Mouse (Mus musculus) brown adipose tissue, adult 24 weeks (tissue): ENCODE measurements at regions not wholly inside any gene's neighbourhood (a gene's known extent, or its start where the extent isn't known, plus 50 kb on each side); places are given as distances from the start of the nearest gene placed in this dataset.

ENCODE experiments used
- H3K27ac ChIP-seq: fragments of 200-500 bp; replicated peaks from 2 replicates; pipeline ENCODE4 v1.5.1; 2012; ENCODE audit warnings: low read depth, mild to moderate bottlenecking, low read length
- H3K4me1 ChIP-seq: fragments of 200-500 bp; 2 replicates; pipeline ENCODE4 v1.6.1; 2012; ENCODE audit warnings: low read length, mixed read lengths; ENCODE audit not compliant: control insufficient read depth, insufficient read depth, insufficient read length
- H3K4me3 ChIP-seq: fragments of 200-500 bp; 2 replicates; pipeline ENCODE4 v1.5.1; 2012; ENCODE audit warnings: low read depth, mild to moderate bottlenecking, low read length, moderate library complexity; ENCODE audit not compliant: insufficient read depth

GRCm38 (mm10) chr13:71064590-71065307 lies 223.1 kb upstream of the Adamts16 start:
- H3K4me3 ChIP-seq: no peak overlapping the region

GRCm38 (mm10) chr13:71053361-71054264 lies 212.0 kb upstream of the Adamts16 start:
- H3K4me3 ChIP-seq: no peak overlapping the region
- no peak overlapping the region for H3K27ac ChIP-seq
- no peaks in the 10 kb centered on the region for H3K4me1 ChIP-seq

More at GRCm38 (mm10) chr13:71064590-71065307, 223.1 kb upstream of the Adamts16 start:
- Histone ChIP-seq H3K4me1 (no peaks in the 10 kb centered on the region), H3K27ac (no peak overlapping the region)

DNA sequence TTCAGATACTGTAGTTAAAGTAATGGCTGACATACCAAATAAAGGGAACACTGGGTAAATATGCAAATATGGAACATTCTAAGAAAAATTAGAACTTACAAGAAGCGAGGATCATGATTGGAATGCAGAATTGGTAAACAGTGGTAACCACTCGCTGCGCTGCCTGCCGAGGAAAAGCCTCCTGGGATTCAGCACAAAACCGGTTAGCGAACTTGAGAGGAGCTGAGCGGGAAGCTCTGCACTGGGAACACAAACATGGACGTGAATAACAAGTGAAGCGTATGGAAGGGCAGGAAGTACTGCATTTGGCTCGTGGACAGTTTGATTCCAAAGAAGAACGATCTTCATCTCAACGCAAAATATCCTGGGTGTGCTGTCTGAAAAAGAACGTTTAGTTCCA lies 209.0 kb upstream of the Adamts16 start:
- Histone ChIP-seq H3K4me3 (no peak overlapping the region), H3K4me1 (no peaks in the 10 kb centered on the region)

DNA sequence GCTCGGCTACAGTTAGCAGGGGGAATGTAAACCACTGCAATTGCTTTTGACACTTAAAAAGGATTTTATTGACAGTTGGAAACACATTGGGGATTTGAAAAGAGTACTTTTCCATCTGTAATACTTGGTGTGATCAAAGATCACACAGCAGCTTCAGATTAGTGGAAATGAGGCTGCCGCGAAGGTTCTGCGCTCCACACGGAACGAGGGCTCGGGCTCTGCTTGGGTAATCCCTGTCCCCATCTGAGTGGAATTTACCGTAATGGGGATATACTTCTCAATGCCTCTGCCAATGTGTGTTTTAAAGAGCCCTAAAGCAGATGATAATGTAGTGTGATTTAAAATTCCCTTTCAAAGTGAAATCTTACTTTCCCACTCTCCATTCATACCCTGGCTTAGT lies 194.4 kb upstream of the Adamts16 start:
- Histone ChIP-seq H3K4me1 (no peaks in the 10 kb centered on the region), H3K4me3 (no peak overlapping the region), H3K27ac (no peak overlapping the region)

More for the DNA sequence above, 209.0 kb upstream of the Adamts16 start:
- H3K27ac ChIP-seq: no peak overlapping the region

DNA sequence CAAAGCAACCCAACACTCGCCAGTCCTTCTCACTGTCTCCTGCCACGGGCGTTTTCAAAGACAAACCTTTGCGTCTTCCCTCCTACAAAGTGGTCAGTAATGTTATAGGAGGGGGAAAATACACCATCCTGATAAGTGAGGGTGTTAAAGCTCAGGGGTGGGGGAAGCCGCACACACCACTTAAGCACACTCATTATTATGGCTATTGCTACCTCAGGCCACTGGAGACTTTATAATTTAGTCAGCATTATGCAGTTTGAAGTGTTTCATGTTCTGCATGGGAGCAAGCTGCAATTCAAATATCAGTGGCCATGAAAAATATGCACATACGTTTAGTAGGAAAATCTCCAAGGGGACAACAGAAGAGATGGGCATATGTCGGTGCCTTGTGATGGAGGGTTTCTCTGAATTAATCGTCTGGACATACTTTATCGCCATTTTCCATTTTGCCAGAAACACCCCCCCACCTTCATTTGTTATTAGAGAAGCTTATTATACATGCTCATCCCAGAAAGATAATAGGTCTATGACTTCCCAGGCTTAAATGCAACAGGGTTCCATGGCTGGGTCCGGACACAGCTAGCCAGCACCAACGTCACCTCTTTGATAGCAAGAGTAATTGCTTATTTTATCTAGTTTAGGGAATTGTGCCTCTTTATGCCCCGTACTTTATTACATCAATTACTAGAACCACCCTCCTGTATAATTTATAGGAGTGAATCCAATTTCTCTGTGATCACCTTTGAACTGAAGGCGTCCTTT lies 193.5 kb upstream of the Adamts16 start:
- Histone ChIP-seq H3K4me3 (no peak overlapping the region), H3K4me1 (no peaks in the 10 kb centered on the region), H3K27ac (no peak overlapping the region)

GRCm38 (mm10) chr13:71008216-71008615 lies 166.6 kb upstream of the Adamts16 start:
- H3K27ac ChIP-seq: no peak overlapping the region
- no peak overlapping the region for H3K4me3 ChIP-seq
- no peaks in the 10 kb centered on the region for H3K4me1 ChIP-seq

DNA sequence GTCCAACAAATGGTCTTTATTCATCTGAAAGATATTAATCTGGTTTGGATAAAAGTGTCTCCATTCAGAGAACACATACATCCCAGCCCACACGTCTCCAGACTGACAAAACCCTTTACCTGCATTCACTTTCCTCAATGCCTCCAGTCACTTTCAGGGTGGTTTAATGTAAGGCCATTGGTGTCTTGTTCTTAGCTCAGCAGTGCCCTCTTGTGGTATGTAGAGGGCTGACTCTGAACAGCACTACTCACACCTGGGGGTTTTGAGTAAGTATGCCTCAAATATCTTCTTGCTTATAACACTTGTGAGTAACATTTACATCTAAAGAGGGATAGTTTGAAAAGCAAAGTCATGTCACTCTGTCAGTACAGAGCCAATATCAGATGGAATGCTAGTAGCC lies 164.5 kb upstream of the Adamts16 start:
- no peaks in the 10 kb centered on the region for H3K4me1 ChIP-seq
- no peak overlapping the region for H3K27ac ChIP-seq
- no peak overlapping the region for H3K4me3 ChIP-seq

DNA sequence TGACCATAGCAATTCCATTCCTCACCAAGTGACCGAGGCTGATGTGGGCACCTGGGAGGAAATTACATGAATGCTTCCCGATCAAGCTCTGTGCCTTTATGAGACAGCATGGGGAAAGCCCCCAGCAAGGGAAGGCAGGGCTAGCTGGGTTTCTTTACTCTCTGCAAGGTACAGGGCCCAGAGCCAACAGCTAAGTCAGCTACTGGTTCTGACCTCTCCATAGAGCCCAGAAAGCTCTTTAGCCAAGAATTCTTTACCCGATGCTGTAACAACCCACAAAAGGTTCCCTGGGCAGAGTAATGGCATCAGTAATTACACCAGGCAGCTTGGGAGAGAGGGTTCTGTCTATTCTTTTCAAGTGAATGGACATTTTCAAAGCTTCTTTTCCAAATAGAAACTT lies 161.9 kb upstream of the Adamts16 start:
- Histone ChIP-seq H3K4me1 (no peaks in the 10 kb centered on the region), H3K4me3 (no peak overlapping the region), H3K27ac (no peak overlapping the region)

GRCm38 (mm10) chr13:71001278-71001677 lies 159.7 kb upstream of the Adamts16 start:
- H3K4me1 ChIP-seq: no peaks in the 10 kb centered on the region
- H3K27ac ChIP-seq: no peak overlapping the region
- no peak overlapping the region for H3K4me3 ChIP-seq

DNA sequence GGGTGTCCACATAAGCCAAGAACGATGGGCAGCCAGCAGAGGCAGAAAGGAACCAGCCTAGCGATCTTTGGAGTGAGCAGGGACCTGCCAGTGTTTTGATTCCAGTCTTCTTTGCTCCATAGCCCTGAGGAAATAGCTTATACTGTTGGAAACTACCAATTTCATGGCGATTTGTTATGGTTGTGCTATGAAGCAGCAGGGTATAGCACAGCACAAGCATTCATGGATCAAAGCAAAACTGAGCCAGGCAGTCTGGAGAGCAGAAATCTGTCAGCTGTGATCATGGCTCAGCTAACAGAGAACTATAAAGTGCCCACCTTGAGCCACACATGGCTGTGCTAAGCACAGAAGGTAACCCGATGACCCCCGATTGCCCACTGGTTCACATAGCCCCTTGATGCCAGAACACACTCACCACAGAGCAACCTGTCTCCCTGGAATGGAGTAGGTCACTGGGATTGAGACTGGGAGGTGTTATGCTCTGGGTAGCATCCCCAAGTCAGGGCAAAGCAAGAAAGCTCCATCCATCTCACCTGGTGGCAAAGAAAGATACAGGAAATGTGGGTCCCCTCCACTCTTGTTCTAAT lies 158.9 kb upstream of the Adamts16 start:
- no peaks in the 10 kb centered on the region for H3K4me1 ChIP-seq
- H3K27ac ChIP-seq: no peak overlapping the region
- H3K4me3 ChIP-seq: no peak overlapping the region

DNA sequence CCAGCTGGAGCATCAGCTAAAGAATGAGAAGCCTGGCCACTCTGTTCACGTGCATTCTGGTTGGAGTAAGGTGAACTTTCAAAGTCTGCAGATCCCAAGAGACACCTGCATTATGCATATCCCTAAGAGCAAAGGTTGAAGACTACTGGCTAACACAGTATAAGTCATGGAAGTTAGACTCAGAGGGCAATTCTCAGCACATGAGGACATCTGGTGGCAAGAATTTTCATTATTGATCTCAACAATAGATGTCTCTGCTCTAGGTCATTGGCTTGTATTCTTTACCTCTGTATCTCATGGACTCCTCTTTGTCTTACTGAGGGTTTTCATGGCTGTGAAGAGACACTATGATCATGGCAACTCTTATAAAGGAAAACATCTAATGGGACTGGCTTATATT lies 151.9 kb upstream of the Adamts16 start:
- Histone ChIP-seq H3K4me1 (no peaks in the 10 kb centered on the region), H3K27ac (no peak overlapping the region), H3K4me3 (no peak overlapping the region)

DNA sequence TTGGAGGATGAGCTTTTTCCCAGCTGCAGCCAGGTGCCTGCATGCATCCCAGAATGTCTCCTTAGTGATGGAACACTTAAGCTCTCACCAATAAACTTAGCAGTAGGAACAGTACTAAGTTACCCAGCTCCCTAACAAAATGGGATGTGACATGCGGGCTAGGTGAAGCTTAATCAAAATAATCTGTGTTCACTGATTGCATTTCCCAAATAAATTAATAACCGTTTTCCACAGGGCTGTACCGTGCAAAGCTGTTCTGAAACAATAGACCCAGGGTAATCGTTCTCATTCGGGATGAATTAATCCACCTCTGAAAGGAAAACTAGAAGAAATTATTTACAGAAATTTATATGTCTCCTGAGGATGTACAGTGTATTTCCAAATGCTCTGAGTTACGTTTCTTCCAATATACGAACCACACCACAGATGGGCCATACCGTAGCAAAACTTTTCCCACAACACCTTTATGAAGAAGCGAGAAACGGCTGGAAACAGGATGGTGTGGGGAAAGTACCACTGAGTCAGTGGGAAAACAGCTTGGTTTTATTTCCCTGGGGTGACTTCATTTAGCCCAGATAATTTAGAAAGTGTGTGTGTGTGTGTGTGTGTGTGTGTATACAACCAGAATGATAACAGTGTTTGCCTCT lies 148.5 kb upstream of the Adamts16 start:
- no peak overlapping the region for H3K27ac ChIP-seq
- H3K4me3 ChIP-seq: no peak overlapping the region

DNA sequence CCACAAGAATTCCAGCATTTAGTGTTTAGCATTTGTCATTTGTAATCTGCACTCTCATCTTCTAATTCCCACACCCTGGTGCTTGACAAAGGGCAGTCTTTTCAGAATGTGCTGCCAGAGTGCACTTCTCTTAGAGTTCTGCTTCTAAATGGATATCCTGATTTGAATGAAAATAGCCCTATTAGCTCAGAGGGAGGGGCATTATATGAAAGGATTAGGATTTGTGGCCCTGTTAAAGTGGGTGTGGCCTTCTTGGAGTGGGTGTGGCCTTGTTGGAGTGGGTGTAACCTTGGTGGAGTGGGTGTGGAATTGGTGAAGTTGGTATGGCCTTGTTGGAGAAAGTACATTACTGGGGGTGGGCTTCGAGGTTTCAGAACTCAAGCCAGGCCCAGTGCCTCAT lies 137.7 kb upstream of the Adamts16 start:
- H3K27ac ChIP-seq: no peak overlapping the region
- no peaks in the 10 kb centered on the region for H3K4me1 ChIP-seq
- H3K4me3 ChIP-seq: no peak overlapping the region

More for the DNA sequence above, 148.5 kb upstream of the Adamts16 start:
- no peaks in the 10 kb centered on the region for H3K4me1 ChIP-seq

DNA sequence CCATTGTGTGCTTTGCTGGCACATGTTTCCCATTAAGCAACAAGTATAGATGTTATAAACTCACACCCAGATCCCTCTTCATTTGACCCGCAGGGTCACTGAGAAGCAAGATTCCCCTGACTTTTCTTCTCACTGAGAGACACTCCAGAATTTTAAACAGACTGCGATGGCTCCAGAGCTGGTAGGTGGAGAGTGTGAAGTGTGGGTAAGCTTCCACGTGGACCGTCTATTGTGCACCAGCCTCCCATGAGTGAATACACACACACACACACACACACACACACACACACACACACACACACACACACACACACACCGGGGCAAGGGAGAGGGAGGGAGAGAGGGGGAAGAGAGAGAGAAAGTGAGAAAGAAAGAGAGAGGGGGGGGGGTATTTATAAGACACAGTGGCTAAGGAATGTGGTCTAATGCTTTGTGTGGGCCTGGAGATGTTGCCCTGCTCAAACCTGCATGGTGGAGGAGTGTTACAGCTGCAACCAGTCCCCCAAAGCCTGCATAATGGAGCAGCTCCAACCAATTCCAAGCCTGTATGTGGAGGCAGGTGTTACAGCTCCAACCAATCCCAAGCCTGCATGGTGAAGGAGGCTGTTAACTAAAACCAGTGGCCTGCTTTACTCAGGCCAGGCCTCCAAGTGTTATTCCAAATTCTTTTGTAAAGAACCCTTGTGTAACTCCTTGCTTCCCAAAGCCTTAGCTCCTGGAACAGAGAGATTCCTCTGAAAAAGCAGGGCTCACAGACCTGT lies 137.1 kb upstream of the Adamts16 start:
- no peak overlapping the region for H3K27ac ChIP-seq

More for the DNA sequence above, 137.1 kb upstream of the Adamts16 start:
- no peak overlapping the region for H3K4me3 ChIP-seq
- no peaks in the 10 kb centered on the region for H3K4me1 ChIP-seq
